In genomic region chr5:33606631-33607030, GRCm38 (mm10) we compare ENCODE assay signal across 14 mouse cellular contexts.
"Had no signal": no experiment of that assay in that cellular context is flagged by ENCODE, and none has a peak within 500 bp of the region (broad histone marks: within the 10 kb centered on the region; RNA-seq: fewer than 3 reads in every experiment).

No protein-coding gene starts in this region.

- H3K4me3 ChIP-seq: limb, embryonic 15.5 days; liver, embryonic 12.5 days; midbrain, embryonic 10.5 days; neural tube, embryonic 13.5 days; stomach, embryonic 15.5 days had no signal

- H3K9me3 ChIP-seq: limb, embryonic 15.5 days; liver, embryonic 12.5 days; midbrain, embryonic 10.5 days; neural tube, embryonic 13.5 days; stomach, embryonic 15.5 days had no signal

- H3K27me3 ChIP-seq: limb, embryonic 15.5 days; liver, embryonic 12.5 days; neural tube, embryonic 13.5 days; stomach, embryonic 15.5 days had no signal

- H3K4me1 ChIP-seq: liver, embryonic 12.5 days; midbrain, embryonic 10.5 days; neural tube, embryonic 13.5 days; stomach, embryonic 15.5 days had no signal

- H3K27ac ChIP-seq: kidney, postnatal 0 days; limb, embryonic 15.5 days; liver, embryonic 12.5 days; midbrain, embryonic 10.5 days; neural tube, embryonic 13.5 days; stomach, embryonic 15.5 days had no signal

- H3K4me2 ChIP-seq: limb, embryonic 15.5 days; liver, embryonic 12.5 days; lung, embryonic 14.5 days; neural tube, embryonic 13.5 days; stomach, embryonic 15.5 days had no signal

- DNase-seq: kidney, postnatal 36 days; lung, embryonic 14.5 days; lung, postnatal 10 days; lung, postnatal 4 days; midbrain, embryonic 14.5 days; right cerebral cortex, postnatal 14 days; thymus, adult 2 months; thymus, postnatal 25 days had no signal

- ATAC-seq: liver, embryonic 12.5 days had no signal

- H3K9ac ChIP-seq: limb, embryonic 15.5 days; liver, embryonic 12.5 days; lung, embryonic 14.5 days; neural tube, embryonic 13.5 days; stomach, embryonic 15.5 days had no signal
